Mouse (Mus musculus) thymus, adult 2 months (tissue): ENCODE data around the gene Olfr10.
"Not testable (repeated sequence)": the region's sequence is repeated elsewhere in the genome, so short reads cannot be mapped to it uniquely, and the experiment has no call there.

Experiments
- CTCF ChIP-seq: fragments of 200-500 bp; IDR thresholded peaks from 2 replicates; pipeline ENCODE4 v1.5.1; 2012; ENCODE audit warnings: mild to moderate bottlenecking, control low read depth, low read length, moderate library complexity, borderline replicate concordance; ENCODE audit not compliant: control insufficient read depth, poor library complexity, insufficient read depth; ENCODE audit errors: extremely low read depth
- POLR2A ChIP-seq: fragments of 200-500 bp; IDR thresholded peaks from 2 replicates; pipeline ENCODE4 v1.6.1; 2012; ENCODE audit warnings: mild to moderate bottlenecking, low read length, control low read depth, moderate library complexity; ENCODE audit not compliant: control insufficient read depth, poor library complexity, insufficient read depth; ENCODE audit errors: extremely low read depth

GRCm38 (mm10) chr11:49308547-49308946, 4.0 kb downstream of the Olfr10 start:
- not testable (repeated sequence) for TF ChIP-seq CTCF, POLR2A
